Mouse (Mus musculus) olfactory bulb, adult 2 months (tissue): ENCODE data around the gene Otof.
A peak's percentile ranks its signal among the peaks of the same experiment; 100 is the strongest.

Experiments used
- CTCF ChIP-seq: fragments of 200-500 bp; IDR thresholded peaks from 2 replicates; pipeline ENCODE4 v1.5.1; 2012; ENCODE audit warnings: low read depth, mild to moderate bottlenecking, low read length, moderate library complexity; ENCODE audit not compliant: insufficient read depth
- POLR2A ChIP-seq: fragments of 200-500 bp; IDR thresholded peaks from 2 replicates; pipeline ENCODE4 v1.6.1; 2012; ENCODE audit warnings: mild to moderate bottlenecking, low read depth, low read length, moderate library complexity; ENCODE audit not compliant: insufficient read depth

- TF ChIP-seq CTCF (peak; percentile 87), POLR2A (no peak)
These were observed 118.6 kb downstream of the Otof start for GRCm38 (mm10) chr5:30343107-30343506.
